Mouse (Mus musculus) kidney, adult 2 months (tissue): ENCODE data around the gene Hist1h2bg. TPM values are rescaled to one million over a fixed set of nuclear protein-coding genes. Genes with fewer than 3 reads are reported as not detected.
A peak's percentile ranks its signal among the peaks of the same experiment; 100 is the strongest.
"Not testable (repeated sequence)": the region's sequence is repeated elsewhere in the genome, so short reads cannot be mapped to it uniquely, and the experiment has no call there.

Experiments
- DNase-seq: peaks from one replicate; pipeline ENCODE4 v3.0.0; 2021
- H3K27ac ChIP-seq: fragments of 200-500 bp; 2 replicates; pipeline ENCODE4 v1.5.1; 2012; ENCODE audit warnings: low read depth, low read length, control low read depth, inconsistent platforms; ENCODE audit not compliant: insufficient read depth
- H3K27me3 ChIP-seq: fragments of 200-500 bp; replicated peaks from 2 replicates; pipeline ENCODE4 v1.6.1; 2012; ENCODE audit warnings: mild to moderate bottlenecking, moderate library complexity, low read length, inconsistent platforms; ENCODE audit not compliant: control insufficient read depth, insufficient read depth
- H3K36me3 ChIP-seq: fragments of 200-500 bp; 2 replicates; pipeline ENCODE4 v1.6.1; 2012; ENCODE audit warnings: mild to moderate bottlenecking, moderate library complexity, low read length, inconsistent platforms; ENCODE audit not compliant: control insufficient read depth, insufficient read depth
- H3K4me1 ChIP-seq: fragments of 200-500 bp; 2 replicates; pipeline ENCODE4 v1.6.1; 2011; ENCODE audit warnings: low read length; ENCODE audit not compliant: control insufficient read depth, insufficient read depth
- H3K4me3 ChIP-seq: fragments of 200-500 bp; 2 replicates; pipeline ENCODE4 v1.5.1; 2011; ENCODE audit warnings: mild to moderate bottlenecking, low read depth, low read length, control low read depth; ENCODE audit not compliant: insufficient read depth
- CTCF ChIP-seq: fragments of 200-500 bp; conservative IDR thresholded peaks from 2 replicates; pipeline ENCODE4 v1.5.1; 2011; ENCODE audit warnings: low read depth, mild to moderate bottlenecking, control low read depth, low read length, moderate library complexity, mixed read lengths; ENCODE audit not compliant: insufficient read depth, insufficient read length
- POLR2A ChIP-seq: fragments of 200-500 bp; IDR thresholded peaks from one replicate; pipeline ENCODE4 v1.6.1; 2011; ENCODE audit warnings: low read depth, low read length, control low read depth
- WGBS: fragments of 180-500 bp; shearing (Covaris S2); methylation state at CpG from one replicate; pipeline ENCODE4 v1.1.7; 2018; 5-methylcytosine and 5-hydroxymethylcytosine counted together
- polyA plus RNA-seq: library from polyadenylated mRNA; depleted of rRNA; stranded (reverse); fragments of >200 nt; gene quantifications from 2 replicates; pipeline ENCODE4 v1.2.3, GENCODE M21; 2012

The Hist1h2bg gene
- polyA plus RNA-seq, 1 experiment, result 3.1 TPM

- Histone ChIP-seq H3K27ac (no peak overlapping the region), H3K4me1 (peaks cover 9% of the 10 kb centered on the region; the same call in 1 of the 2 replicates), H3K27me3 (no peaks in the 10 kb centered on the region), H3K36me3 (no peaks in the 10 kb centered on the region), H3K4me3 (no peak overlapping the region)
- no peak for DNase-seq
- 33% methylated on average over 2 of the region's 2 CpGs for WGBS
- no peak for TF ChIP-seq POLR2A
- no peak for TF ChIP-seq CTCF
Observed at GRCm38 (mm10) chr13:23529480-23530165, 41.6 kb upstream of the Hist1h2bg start.

- WGBS, result under 1% methylated on average over 20 of the region's 20 CpGs
- H3K36me3 ChIP-seq, result no peaks in the 10 kb centered on the region
- DNase-seq, result peak; percentile 83
- TF ChIP-seq POLR2A (no peak), CTCF (no peak)
- peaks cover 11% of the 10 kb centered on the region; the same call in 1 of the 2 replicates for H3K4me1 ChIP-seq
- H3K4me3 ChIP-seq, result peak overlapping the region; percentile 59
- H3K27me3 ChIP-seq, result no peaks in the 10 kb centered on the region
- H3K27ac ChIP-seq, result peak overlapping the region; percentile 94
Observed at GRCm38 (mm10) chr13:23530181-23530900, 40.9 kb upstream of the Hist1h2bg start.

- no peaks in the 10 kb centered on the region for H3K36me3 ChIP-seq
- DNase-seq, result peak; percentile 99
- peaks cover 11% of the 10 kb centered on the region; the same call in 1 of the 2 replicates for H3K4me1 ChIP-seq
- no peaks in the 10 kb centered on the region for H3K27me3 ChIP-seq
- peak within 1 kb of the TSS; percentile 94 for H3K27ac ChIP-seq
- TF ChIP-seq CTCF (no peak), POLR2A (peak; percentile 98)
- under 1% methylated on average over 64 of the region's 70 CpGs for WGBS
- peak within 1 kb of the TSS; percentile 59 for H3K4me3 ChIP-seq
Observed at GRCm38 (mm10) chr13:23530901-23531875, 40.0 kb upstream of the Hist1h2bg start, which contains the start of gene Hist1h4h. Gene Hist1h4h, plus strand, starts transcription at chr13:23531050.

GRCm38 (mm10) chr13:23532262-23533075, 38.7 kb upstream of the Hist1h2bg start:
- Histone ChIP-seq H3K27ac (no peak overlapping the region), H3K36me3 (no peaks in the 10 kb centered on the region), H3K27me3 (no peaks in the 10 kb centered on the region), H3K4me1 (peaks cover 11% of the 10 kb centered on the region; the same call in 1 of the 2 replicates), H3K4me3 (0 out of 2 replicates have a peak overlapping the region, but pooled peaks have one; percentile 12)
- WGBS, result 20% methylated on average over 9 of the region's 9 CpGs
- TF ChIP-seq POLR2A (no peak), CTCF (no peak)
- no peak for DNase-seq

GRCm38 (mm10) chr13:23533560-23534367, 37.4 kb upstream of the Hist1h2bg start, which contains the start of gene Hist1h2af:
Gene Hist1h2af, plus strand, starts transcription at chr13:23533906.
- Histone ChIP-seq H3K4me1 (peaks cover 11% of the 10 kb centered on the region; the same call in 1 of the 2 replicates), H3K4me3 (peak within 1 kb of the TSS; percentile 50; the same call in 1 of the 2 replicates)
- not testable (repeated sequence) for H3K27ac ChIP-seq, H3K36me3 ChIP-seq, H3K27me3 ChIP-seq
- peak; percentile 70 for DNase-seq
- under 1% methylated on average over 25 of the region's 53 CpGs for WGBS
